Mouse (Mus musculus) heart, embryonic 15.5 days (tissue): ENCODE measurements at regions not wholly inside any gene's neighbourhood (a gene's known extent, or its start where the extent isn't known, plus 50 kb on each side); places are given as distances from the start of the nearest gene placed in this dataset.
"Not testable (repeated sequence)": the region's sequence is repeated elsewhere in the genome, so short reads cannot be mapped to it uniquely, and the experiment has no call there.

Experiments
- ATAC-seq: fragments of 200-750 bp; cut with Nextera tagmentation; replicated peaks from 2 replicates; pipeline ENCODE4 v1.8.0; 2017; ENCODE audit warnings: low read depth, moderate TSS enrichment; ENCODE audit not compliant: insufficient number of reproducible peaks, insufficient read depth, low FRiP score
- H3K27ac ChIP-seq: fragments of 300-500 bp; sonication (generic); 2 replicates; pipeline ENCODE4 v1.5.1; 2015; ENCODE audit warnings: mild to moderate bottlenecking, inconsistent platforms
- H3K27me3 ChIP-seq: fragments of 300-500 bp; sonication (generic); 2 replicates; pipeline ENCODE4 v1.6.1; 2015; ENCODE audit warnings: inconsistent platforms
- H3K36me3 ChIP-seq: fragments of 300-500 bp; sonication (generic); 2 replicates; pipeline ENCODE4 v1.6.1; 2015; ENCODE audit warnings: mild to moderate bottlenecking, inconsistent platforms
- H3K4me1 ChIP-seq: fragments of 300-500 bp; sonication (generic); replicated peaks from 2 replicates; pipeline ENCODE4 v1.6.1; 2015; ENCODE audit warnings: inconsistent platforms
- H3K4me2 ChIP-seq: fragments of 300-500 bp; sonication (generic); 2 replicates; pipeline ENCODE4 v1.6.1; 2015; ENCODE audit warnings: inconsistent platforms, mild to moderate bottlenecking, moderate library complexity
- H3K4me3 ChIP-seq: fragments of 300-500 bp; sonication (generic); 2 replicates; pipeline ENCODE4 v1.5.1; 2015; ENCODE audit warnings: mild to moderate bottlenecking, inconsistent platforms
- H3K9ac ChIP-seq: fragments of 300-500 bp; sonication (generic); 2 replicates; pipeline ENCODE4 v1.6.1; 2015; ENCODE audit warnings: mild to moderate bottlenecking, inconsistent platforms
- H3K9me3 ChIP-seq: fragments of 300-500 bp; sonication (generic); replicated peaks from 2 replicates; pipeline ENCODE4 v1.6.1; 2016; ENCODE audit warnings: inconsistent platforms
- WGBS: fragments of 180-500 bp; shearing (Covaris S2); methylation state at CpG from one replicate; pipeline ENCODE4 v1.1.7; 2015; ENCODE audit warnings: mixed read lengths; 5-methylcytosine and 5-hydroxymethylcytosine counted together

DNA sequence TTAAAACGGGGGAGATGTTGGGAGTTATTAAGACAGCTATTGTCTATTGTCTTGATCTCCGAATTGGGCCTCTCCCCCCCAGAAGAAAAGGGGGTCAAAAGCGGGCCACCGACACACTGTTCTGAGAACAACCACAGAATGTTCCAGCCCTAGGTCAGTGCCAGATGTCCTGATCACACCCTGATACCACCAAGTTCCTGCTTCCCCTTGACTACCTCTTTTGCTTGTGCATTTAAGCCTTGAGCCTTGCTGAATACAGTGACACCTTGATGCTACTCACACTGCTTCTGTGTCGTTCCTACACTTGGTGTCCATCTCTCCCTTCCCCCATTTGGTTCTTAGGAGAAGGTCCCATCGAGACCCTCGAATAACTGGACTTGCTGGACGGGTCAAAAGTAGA is 673.5 kb downstream of the Kcna4 start:
- not testable (repeated sequence) for H3K27ac ChIP-seq, ATAC-seq, H3K4me3 ChIP-seq, H3K9me3 ChIP-seq, H3K4me1 ChIP-seq, H3K36me3 ChIP-seq, H3K4me2 ChIP-seq, H3K9ac ChIP-seq, H3K27me3 ChIP-seq
- WGBS, result 79% methylated on average over 8 of the region's 8 CpGs

DNA sequence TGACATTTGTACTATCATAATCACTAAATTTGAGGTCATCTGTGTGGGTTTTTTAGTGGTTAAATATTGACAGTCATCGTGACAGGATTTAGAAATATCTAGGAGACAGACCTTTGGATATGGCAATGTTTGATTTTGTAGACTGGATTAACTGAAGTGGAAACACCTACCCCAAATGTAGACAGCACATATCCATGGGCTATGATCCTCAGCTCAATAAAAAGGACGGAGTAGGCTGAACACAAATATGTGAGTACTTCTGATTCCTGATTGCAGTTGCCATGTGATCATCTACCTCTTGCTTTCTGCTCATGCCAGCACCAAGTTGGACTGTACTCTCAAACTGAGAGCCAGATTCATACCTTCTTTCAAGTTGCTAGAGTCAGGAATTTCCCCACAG is 674.4 kb downstream of the Kcna4 start:
- no peak for ATAC-seq
- Histone ChIP-seq H3K9me3 (no peaks in the 10 kb centered on the region), H3K36me3 (no peaks in the 10 kb centered on the region), H3K4me2 (no peak overlapping the region), H3K27me3 (no peaks in the 10 kb centered on the region), H3K9ac (no peak overlapping the region), H3K4me1 (no peaks in the 10 kb centered on the region), H3K27ac (no peak overlapping the region), H3K4me3 (no peak overlapping the region)
- whole genome bisulfite sequencing, result 79% methylated on average over 2 of the region's 2 CpGs

DNA sequence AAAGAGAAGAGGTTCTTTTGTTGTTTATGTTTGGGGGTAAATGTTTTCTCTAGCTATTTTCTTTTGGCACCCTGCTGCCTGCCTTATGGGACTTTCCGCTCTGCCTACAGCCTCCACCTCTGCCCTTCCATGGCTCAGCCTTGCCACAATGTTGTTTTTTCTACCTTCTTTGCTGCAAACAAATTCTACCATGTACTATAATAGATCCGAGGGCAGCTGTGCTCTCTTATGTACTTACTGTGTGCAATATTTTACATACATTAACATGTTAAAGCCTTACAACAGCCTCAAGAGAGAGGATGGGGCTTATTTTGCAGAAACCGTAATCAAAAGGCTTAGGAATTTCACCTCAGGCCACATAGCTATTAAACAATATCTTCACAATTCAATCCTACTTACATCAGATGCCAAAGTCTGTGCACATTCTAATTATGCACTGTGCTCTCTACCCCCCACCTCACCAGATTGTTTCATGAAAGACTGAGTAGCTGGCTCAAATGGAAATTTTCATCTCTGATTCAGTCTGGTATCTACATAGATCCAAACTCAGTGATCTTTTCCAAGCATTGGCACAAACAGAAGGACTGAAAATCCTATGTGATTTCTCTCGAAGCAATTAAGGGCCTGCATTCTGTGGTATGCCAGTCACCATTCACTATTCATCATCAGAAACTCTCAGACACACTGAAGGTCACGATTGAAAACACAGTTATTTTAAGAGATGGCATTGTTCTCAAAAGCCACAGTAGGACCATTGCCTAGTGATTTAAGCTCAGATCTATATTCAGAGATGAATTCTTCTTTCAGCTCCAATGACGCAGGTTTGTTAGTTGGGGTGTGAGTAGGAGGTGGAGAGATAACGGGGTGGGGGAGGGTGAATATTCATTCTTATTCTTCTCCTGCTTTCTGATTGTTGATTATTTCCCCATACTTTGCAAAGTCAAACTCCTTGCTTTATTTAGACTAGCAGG is 675.2 kb downstream of the Kcna4 start:
- Histone ChIP-seq H3K4me1 (no peaks in the 10 kb centered on the region), H3K36me3 (no peaks in the 10 kb centered on the region), H3K4me3 (no peak overlapping the region), H3K9ac (no peak overlapping the region), H3K9me3 (no peaks in the 10 kb centered on the region), H3K27me3 (no peaks in the 10 kb centered on the region), H3K27ac (no peak overlapping the region), H3K4me2 (no peak overlapping the region)
- no peak for ATAC-seq
- 64% methylated on average over 7 of the region's 7 CpGs for WGBS

DNA sequence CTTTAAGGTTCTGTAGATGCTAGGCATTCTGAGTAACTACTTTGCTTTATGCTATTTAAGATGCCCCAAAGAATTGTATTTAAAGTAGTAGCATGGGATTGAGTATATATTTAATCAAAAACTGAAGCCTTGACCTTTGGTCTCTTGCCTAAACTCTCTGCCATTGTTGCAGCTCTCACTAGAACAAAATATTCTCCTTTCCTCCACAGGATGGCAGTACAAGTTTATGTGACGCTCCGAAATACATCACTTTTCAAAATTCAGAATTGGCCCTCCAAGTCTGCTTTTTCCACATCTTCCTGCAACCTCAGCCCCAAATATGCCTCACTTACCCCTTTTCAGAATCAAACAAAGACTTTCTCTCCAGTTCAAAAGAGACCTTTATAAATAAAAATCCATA is 678.1 kb downstream of the Kcna4 start:
- WGBS, result 39% methylated on average over 2 of the region's 2 CpGs
- Histone ChIP-seq H3K4me1 (no peaks in the 10 kb centered on the region), H3K4me3 (no peak overlapping the region), H3K27ac (no peak overlapping the region), H3K9me3 (no peaks in the 10 kb centered on the region), H3K36me3 (no peaks in the 10 kb centered on the region), H3K9ac (no peak overlapping the region), H3K4me2 (no peak overlapping the region), H3K27me3 (no peaks in the 10 kb centered on the region)
- ATAC-seq, result no peak

DNA sequence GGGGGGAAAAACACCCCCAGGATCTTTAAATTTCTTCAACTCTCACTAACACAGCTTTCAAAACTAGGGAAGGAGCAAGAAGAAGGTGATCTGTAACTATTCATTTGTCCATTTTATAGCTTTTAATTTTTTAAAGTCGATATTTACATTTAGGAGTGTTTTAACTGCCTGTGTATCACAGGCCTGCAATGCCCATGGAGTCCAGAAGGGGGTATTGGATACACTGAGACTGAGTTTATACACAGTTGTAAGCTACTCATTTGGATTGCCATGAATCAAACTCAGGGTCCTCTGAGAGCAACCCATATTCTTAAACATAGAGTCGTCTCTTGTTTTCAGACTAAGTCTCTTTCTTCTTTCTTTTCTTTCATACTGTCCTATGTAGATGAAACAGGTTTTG is 679.1 kb downstream of the Kcna4 start:
- Histone ChIP-seq H3K36me3 (no peaks in the 10 kb centered on the region), H3K4me3 (no peak overlapping the region)
- no peak for ATAC-seq

DNA sequence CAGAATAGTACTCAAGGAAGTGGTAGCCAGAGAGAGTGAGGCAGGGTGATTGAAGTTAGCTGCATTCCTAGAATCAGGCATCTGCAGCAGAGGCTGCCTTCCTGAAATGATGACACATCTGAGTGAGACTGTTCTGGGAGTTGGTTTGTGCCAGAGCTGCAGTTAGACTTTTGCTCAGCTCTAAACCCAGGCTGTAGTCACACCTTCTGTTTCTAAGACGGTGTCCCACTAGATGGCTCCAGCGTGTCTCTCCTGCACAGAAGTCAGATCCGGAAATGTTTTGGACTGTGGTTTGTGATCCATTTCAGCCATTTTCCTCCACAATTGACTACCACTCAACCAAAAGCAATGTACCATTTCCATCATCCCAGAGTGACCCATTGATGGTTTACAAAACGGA is 683.1 kb downstream of the Kcna4 start:
- no peak overlapping the region for H3K4me3 ChIP-seq
- H3K4me1 ChIP-seq, result no peaks in the 10 kb centered on the region
- 70% methylated on average over 4 of the region's 4 CpGs for WGBS

More for the DNA sequence above, 679.1 kb downstream of the Kcna4 start:
- Histone ChIP-seq H3K4me2 (no peak overlapping the region), H3K27me3 (no peaks in the 10 kb centered on the region), H3K4me1 (no peaks in the 10 kb centered on the region), H3K9me3 (no peaks in the 10 kb centered on the region), H3K27ac (no peak overlapping the region), H3K9ac (no peak overlapping the region)
- WGBS, result 84% methylated on average over 2 of the region's 2 CpGs

DNA sequence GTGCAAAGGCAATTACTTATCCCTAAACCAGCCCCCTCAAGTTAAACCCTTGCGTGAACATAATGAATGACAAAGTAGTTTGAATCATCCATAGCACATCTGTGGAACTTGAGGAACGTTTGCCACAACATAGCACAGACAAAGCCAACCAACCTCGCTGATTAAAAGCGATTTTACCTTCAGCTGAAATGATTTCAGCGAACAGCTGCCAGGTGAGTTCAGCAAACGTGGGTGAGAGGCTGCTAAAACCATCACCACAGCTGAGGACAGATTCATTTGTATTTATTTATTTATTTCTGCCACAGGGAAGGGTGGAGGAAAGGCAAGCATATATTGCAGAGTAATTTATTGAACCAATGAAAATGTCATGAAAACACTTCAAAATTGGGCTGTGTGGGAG is 704.4 kb downstream of the Kcna4 start:
- H3K27me3 ChIP-seq, result no peaks in the 10 kb centered on the region
- no peak overlapping the region for H3K27ac ChIP-seq
- no peaks in the 10 kb centered on the region for H3K36me3 ChIP-seq
- no peak overlapping the region for H3K4me3 ChIP-seq
- no peaks in the 10 kb centered on the region for H3K9me3 ChIP-seq
- no peak for ATAC-seq
- H3K4me1 ChIP-seq, result no peaks in the 10 kb centered on the region
- no peak overlapping the region for H3K4me2 ChIP-seq
- H3K9ac ChIP-seq, result no peak overlapping the region
- WGBS, result 64% methylated on average over 6 of the region's 6 CpGs

More for the DNA sequence above, 683.1 kb downstream of the Kcna4 start:
- H3K36me3 ChIP-seq, result no peaks in the 10 kb centered on the region
- H3K9me3 ChIP-seq, result no peaks in the 10 kb centered on the region
- H3K9ac ChIP-seq, result no peak overlapping the region
- H3K27me3 ChIP-seq, result no peaks in the 10 kb centered on the region
- no peak for ATAC-seq
- H3K27ac ChIP-seq, result no peak overlapping the region
- no peak overlapping the region for H3K4me2 ChIP-seq

DNA sequence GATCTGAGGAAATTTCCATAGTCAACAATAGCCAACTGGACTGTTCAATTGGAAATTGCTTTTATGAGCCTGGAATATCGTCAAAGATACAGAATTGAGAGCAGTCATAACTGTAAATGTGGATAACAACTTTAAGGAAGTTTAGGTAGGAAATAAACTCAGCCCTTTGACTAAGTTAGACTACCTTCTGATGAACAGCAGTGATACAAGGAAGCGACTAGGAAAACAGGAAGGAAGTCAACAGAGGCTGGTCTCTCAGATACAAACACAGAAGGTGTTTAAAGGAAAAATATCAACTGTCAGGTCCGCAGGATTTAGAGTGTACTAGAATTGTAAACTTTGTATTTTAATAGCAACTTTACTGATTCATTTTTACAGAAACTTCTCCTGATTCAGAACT is 721.1 kb downstream of the Kcna4 start:
- H3K9me3 ChIP-seq, result no peaks in the 10 kb centered on the region
- H3K27me3 ChIP-seq, result no peaks in the 10 kb centered on the region
- no peaks in the 10 kb centered on the region for H3K4me1 ChIP-seq
- no peak overlapping the region for H3K4me2 ChIP-seq
- H3K9ac ChIP-seq, result no peak overlapping the region
- H3K36me3 ChIP-seq, result no peaks in the 10 kb centered on the region
- no peak overlapping the region for H3K27ac ChIP-seq
- H3K4me3 ChIP-seq, result no peak overlapping the region
- 60% methylated on average over 3 of the region's 3 CpGs for WGBS
- ATAC-seq, result no peak

DNA sequence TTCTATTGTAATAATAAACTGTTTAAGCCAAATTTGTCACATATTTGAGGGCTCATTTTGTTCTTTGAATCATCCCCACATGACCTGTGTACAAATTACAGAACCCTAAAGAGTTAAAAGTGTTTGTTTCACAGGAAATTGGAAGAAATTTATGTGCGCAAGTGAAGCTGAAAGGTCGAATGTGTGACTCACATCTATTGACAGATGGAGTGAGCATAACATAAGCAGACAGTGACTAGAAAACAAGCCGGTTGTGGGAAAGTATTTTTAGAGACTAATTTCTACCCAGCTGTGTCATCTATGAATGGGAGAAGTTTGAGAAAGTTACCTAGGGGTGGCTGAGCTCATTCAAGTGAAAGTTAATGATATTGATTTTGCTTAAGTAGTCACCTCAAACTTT is 732.8 kb downstream of the Kcna4 start:
- Histone ChIP-seq H3K27me3 (no peaks in the 10 kb centered on the region), H3K27ac (no peak overlapping the region)
- ATAC-seq, result no peak

DNA sequence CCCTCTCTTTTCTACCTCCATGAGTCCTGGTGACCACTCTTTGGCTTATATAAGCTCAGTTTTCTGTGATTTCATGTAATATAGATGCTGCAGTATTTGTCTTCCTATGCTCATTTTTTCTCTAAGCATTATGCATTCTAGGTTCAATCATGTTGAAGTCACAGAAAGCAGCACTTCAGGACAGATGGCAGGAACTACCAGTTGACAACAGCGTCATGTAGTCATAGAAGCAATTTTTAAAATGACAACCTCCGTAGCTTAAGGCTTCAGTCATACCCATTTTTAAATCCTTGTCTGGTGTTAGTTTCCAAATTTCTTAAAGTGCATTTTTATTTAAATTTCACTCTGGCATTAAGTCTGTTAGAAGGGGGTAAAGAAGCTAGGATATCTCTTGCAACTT is 740.2 kb downstream of the Kcna4 start:
- ATAC-seq, result no peak
- no peak overlapping the region for H3K4me2 ChIP-seq
- no peak overlapping the region for H3K27ac ChIP-seq
- no peaks in the 10 kb centered on the region for H3K4me1 ChIP-seq
- H3K9me3 ChIP-seq, result no peaks in the 10 kb centered on the region
- H3K4me3 ChIP-seq, result no peak overlapping the region
- 85% methylated on average over 2 of the region's 2 CpGs for WGBS
- H3K27me3 ChIP-seq, result no peaks in the 10 kb centered on the region
- H3K9ac ChIP-seq, result no peak overlapping the region
- no peaks in the 10 kb centered on the region for H3K36me3 ChIP-seq

More for the DNA sequence above, 732.8 kb downstream of the Kcna4 start:
- Histone ChIP-seq H3K9me3 (no peaks in the 10 kb centered on the region), H3K9ac (no peak overlapping the region), H3K36me3 (no peaks in the 10 kb centered on the region), H3K4me1 (no peaks in the 10 kb centered on the region), H3K4me3 (no peak overlapping the region), H3K4me2 (no peak overlapping the region)
- WGBS, result 62% methylated on average over 3 of the region's 3 CpGs

DNA sequence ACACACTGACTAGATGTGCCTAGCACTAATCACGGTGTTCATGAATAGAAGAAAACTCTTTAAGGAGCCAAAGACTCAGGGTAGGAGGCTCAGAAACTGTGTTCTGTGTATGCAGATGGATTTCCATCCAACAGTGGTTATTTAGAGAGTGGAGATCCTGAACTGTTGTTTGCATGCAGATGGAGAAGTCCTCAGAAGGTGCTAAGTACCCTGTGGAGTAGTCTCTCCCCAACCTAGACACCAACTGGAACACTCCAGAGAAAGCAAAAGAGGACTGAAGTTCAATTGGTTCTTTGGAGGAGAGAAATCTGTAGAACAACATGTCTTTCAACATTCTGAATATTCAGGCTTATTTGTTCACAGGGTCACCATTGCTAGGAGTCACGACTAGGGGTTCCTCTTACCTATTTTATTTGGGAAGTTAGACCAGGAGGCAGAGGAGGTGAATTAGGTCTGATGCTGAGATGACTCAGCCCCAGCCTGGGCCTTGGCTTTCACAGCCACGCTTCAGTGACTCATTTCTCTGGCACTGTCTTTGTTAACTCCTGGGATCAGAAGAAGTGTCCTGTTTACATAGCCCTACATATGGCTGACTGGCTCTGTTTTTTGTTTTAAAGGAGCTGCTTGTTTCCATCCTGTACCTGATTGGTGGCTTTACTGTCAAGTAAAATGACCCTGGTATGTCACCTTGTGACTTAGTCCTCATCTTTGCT is 742.0 kb downstream of the Kcna4 start:
- H3K27me3 ChIP-seq, result no peaks in the 10 kb centered on the region
- no peaks in the 10 kb centered on the region for H3K9me3 ChIP-seq
- H3K4me2 ChIP-seq, result no peak overlapping the region
- no peaks in the 10 kb centered on the region for H3K36me3 ChIP-seq
- 56% methylated on average over 3 of the region's 3 CpGs for WGBS
- no peaks in the 10 kb centered on the region for H3K4me1 ChIP-seq
- H3K4me3 ChIP-seq, result no peak overlapping the region
- H3K27ac ChIP-seq, result no peak overlapping the region
- no peak for ATAC-seq
- H3K9ac ChIP-seq, result no peak overlapping the region
